ENCODE assay signal across 8 mouse cellular contexts in the genomic region with DNA sequence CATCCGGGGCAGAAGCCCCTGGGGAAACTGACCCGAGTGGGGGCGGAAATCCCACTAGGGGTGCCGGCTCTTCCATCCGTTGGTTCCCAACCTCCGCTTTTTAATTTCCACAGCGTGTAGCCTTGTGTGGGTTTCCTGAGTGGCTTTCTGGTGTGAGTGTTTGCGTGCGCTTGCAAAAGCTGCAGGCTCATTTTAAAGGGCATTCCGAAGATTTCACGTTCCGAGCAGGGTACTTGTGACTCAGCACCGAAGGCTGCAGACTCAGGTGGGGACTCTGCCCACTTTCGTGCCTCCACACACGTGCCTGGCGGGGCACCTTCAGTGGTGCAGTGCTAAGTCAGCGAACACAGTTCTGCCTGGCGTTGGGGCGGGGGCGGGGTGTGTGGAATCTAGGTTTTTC. TPM values are rescaled to one million over a fixed set of nuclear protein-coding genes. Genes with fewer than 3 reads are reported as not detected.
A peak's percentile ranks its signal among the peaks of the same experiment; 100 is the strongest.
DNase-seq lines count a peak whose midpoint lies in the region; ATAC-seq and TF ChIP-seq lines count a peak whose summit lies in the region.

No protein-coding gene starts in this region.

- H3K27me3 ChIP-seq in heart, embryonic 11.5 days (ENCODE audit: control insufficient read depth, insufficient read depth, low read length): peaks cover 55% of the 10 kb centered on the region
- H3K27me3 ChIP-seq in kidney, embryonic 16.5 days (ENCODE audit: insufficient read depth, low read length): peaks cover 76% of the 10 kb centered on the region
- peaks cover 86% of the 10 kb centered on the region for H3K27me3 ChIP-seq in midbrain, embryonic 13.5 days

- no peak for TF ChIP-seq POLR2A in brain, embryonic 14.5 days (IDR thresholded peaks at IDR 0.05; ENCODE audit: borderline replicate concordance, extremely low read depth, insufficient read depth, insufficient read length, poor library complexity, severe bottlenecking)

- peak overlapping the region; percentile 61 for H3K4me3 ChIP-seq in heart, embryonic 11.5 days (ENCODE audit: low read depth, low read length)
- peak overlapping the region; percentile 72 for H3K4me3 ChIP-seq in kidney, embryonic 16.5 days (ENCODE audit: low read length)
- H3K4me3 ChIP-seq in midbrain, embryonic 13.5 days (replicated peaks): peak overlapping the region; percentile 68

- peaks cover 4% of the 10 kb centered on the region; the same call in 1 of the 2 replicates for H3K4me1 ChIP-seq in heart, embryonic 11.5 days (ENCODE audit: control insufficient read depth, insufficient read depth, low read length)
- peaks cover 44% of the 10 kb centered on the region for H3K4me1 ChIP-seq in kidney, embryonic 16.5 days (ENCODE audit: insufficient read depth, low read length)
- peaks cover 52% of the 10 kb centered on the region for H3K4me1 ChIP-seq in midbrain, embryonic 13.5 days (replicated peaks)

- no peaks in the 10 kb centered on the region for H3K36me3 ChIP-seq in heart, embryonic 11.5 days (ENCODE audit: control insufficient read depth, insufficient read depth, low read length)
- H3K36me3 ChIP-seq in kidney, embryonic 16.5 days (ENCODE audit: insufficient read depth, low read length): no peaks in the 10 kb centered on the region
- no peaks in the 10 kb centered on the region for H3K36me3 ChIP-seq in midbrain, embryonic 13.5 days

- WGBS in heart, embryonic 11.5 days (ENCODE audit: insufficient replicate concordance): 2% methylated on average over 20 of the region's 20 CpGs
- under 1% methylated on average over 20 of the region's 20 CpGs for WGBS in kidney, embryonic 16.5 days
- WGBS in midbrain, embryonic 13.5 days: under 1% methylated on average over 20 of the region's 20 CpGs

- H3K9ac ChIP-seq in heart, embryonic 11.5 days (ENCODE audit: low read depth, low read length): peak overlapping the region; percentile 68
- peak overlapping the region; percentile 73 for H3K9ac ChIP-seq in kidney, embryonic 16.5 days (replicated peaks; ENCODE audit: low read length)
- peak overlapping the region; percentile 41; the same call in 1 of the 2 replicates for H3K9ac ChIP-seq in midbrain, embryonic 13.5 days (replicated peaks)

- DNase-seq in left cerebral cortex, adult 8-10 months (ENCODE audit: low spot score in 2 of 2): peak; percentile 18 to 21
- DNase-seq in left cerebral cortex, adult 11 months (ENCODE audit: low spot score): no peak
- peak; percentile 31 for DNase-seq in brain, embryonic 14.5 days (ENCODE audit: low read depth)
- no peak for DNase-seq in layer of hippocampus, postnatal 25 days (ENCODE audit: extremely low spot score in 1 of 2, low spot score in 1 of 2)
- no peak for DNase-seq in frontal cortex, postnatal 25 days (ENCODE audit: low spot score in 2 of 2)

- no peaks in the 10 kb centered on the region for H3K9me3 ChIP-seq in heart, embryonic 11.5 days (replicated peaks; ENCODE audit: control insufficient read depth, low read length)
- no peaks in the 10 kb centered on the region for H3K9me3 ChIP-seq in kidney, embryonic 16.5 days (ENCODE audit: low read length)
- H3K9me3 ChIP-seq in midbrain, embryonic 13.5 days: no peaks in the 10 kb centered on the region

- no peak for ATAC-seq in heart, embryonic 11.5 days (replicated peaks; ENCODE audit: insufficient number of reproducible peaks, low FRiP score, low TSS enrichment)
- no peak for ATAC-seq in kidney, embryonic 16.5 days (ENCODE audit: low FRiP score, low TSS enrichment)
- no peak for ATAC-seq in midbrain, embryonic 13.5 days

- H3K27ac ChIP-seq in heart, embryonic 11.5 days (ENCODE audit: low read depth, low read length): no peak overlapping the region
- no peak overlapping the region for H3K27ac ChIP-seq in kidney, embryonic 16.5 days (ENCODE audit: low read length)
- H3K27ac ChIP-seq in midbrain, embryonic 13.5 days: no peak overlapping the region

- peak overlapping the region; percentile 88 for H3K4me2 ChIP-seq in heart, embryonic 11.5 days
- H3K4me2 ChIP-seq in kidney, embryonic 16.5 days (replicated peaks; ENCODE audit: low read depth, low read length): peak overlapping the region; percentile 91
- H3K4me2 ChIP-seq in midbrain, embryonic 13.5 days (replicated peaks): peak overlapping the region; percentile 98

- no peak for TF ChIP-seq CTCF in brain, embryonic 14.5 days (IDR thresholded peaks at IDR 0.05; ENCODE audit: borderline replicate concordance, extremely low read depth, insufficient read depth, insufficient read length)

RNA-seq across cellular contexts. Expression of a gene that starts 3.6 kb away (rescaled TPM):
- 10 to 100 TPM; 21.8 to 25.9 (median 23.7) TPM for total RNA-seq in left cerebral cortex, adult 8-10 months (2022)
- polyA plus RNA-seq in brain, embryonic 14.5 days (2012; rRNA removed): 4.3 and 7.8 TPM in 2 replicates
- 8.9 and 9.1 TPM in 2 replicates for polyA plus RNA-seq in heart, embryonic 11.5 days (2014; fragmentation: Nextera tagmentation; extraction: Ambion mirVana)
- polyA plus RNA-seq in kidney, embryonic 16.5 days (2015; fragmentation: Nextera tagmentation; extraction: Ambion mirVana): 7.8 and 9.0 TPM in 2 replicates
- 8.4 and 11.0 TPM in 2 replicates for polyA plus RNA-seq in midbrain, embryonic 13.5 days (2015; fragmentation: Nextera tagmentation; extraction: Ambion mirVana)
- 10 to 100 TPM; 15.5 to 18.6 TPM for total RNA-seq in layer of hippocampus, postnatal 25 days (2021)

Comparison
In these comparisons a context has a peak if more than half of its experiments do, and no peak if none do; other contexts are left out.
1. DNase-seq: peak in left cerebral cortex, adult 8-10 months (2 of 2) and brain, embryonic 14.5 days (single experiment); none in left cerebral cortex, adult 11 months (single experiment), layer of hippocampus, postnatal 25 days (0 of 2) and frontal cortex, postnatal 25 days (0 of 2).
2. Peak in every context shown above with its lines, with median percentiles within 50 percentile points of each other: H3K4me2 ChIP-seq, H3K4me3 ChIP-seq and H3K9ac ChIP-seq.